Mouse (Mus musculus) heart, postnatal 0 days (tissue): ENCODE measurements at regions not wholly inside any gene's neighbourhood (a gene's known extent, or its start where the extent isn't known, plus 50 kb on each side); places are given as distances from the start of the nearest gene placed in this dataset.

Source experiments
- ATAC-seq: fragments of 200-750 bp; cut with Nextera tagmentation; 2 replicates; pipeline ENCODE4 v1.8.0; 2017; ENCODE audit warnings: low read depth, moderate number of reproducible peaks, moderate library complexity; ENCODE audit not compliant: insufficient read depth
- DNase-seq: peaks from one replicate; pipeline ENCODE4 v3.0.0-alpha.2; 2016; ENCODE audit warnings: low spot score
- H3K27ac ChIP-seq: fragments of 300-500 bp; sonication (generic); 2 replicates; pipeline ENCODE4 v1.5.1; 2014; ENCODE audit warnings: low read depth, mild to moderate bottlenecking
- H3K27me3 ChIP-seq: fragments of 300-500 bp; sonication (generic); 2 replicates; pipeline ENCODE4 v1.6.1; 2014; ENCODE audit warnings: low read length, mixed read lengths; ENCODE audit not compliant: control insufficient read depth, insufficient read depth
- H3K36me3 ChIP-seq: fragments of 300-500 bp; sonication (generic); replicated peaks from 2 replicates; pipeline ENCODE4 v1.6.1; 2014; ENCODE audit warnings: low read length, mixed read lengths; ENCODE audit not compliant: control insufficient read depth, insufficient read depth
- H3K4me1 ChIP-seq: fragments of 300-500 bp; sonication (generic); 2 replicates; pipeline ENCODE4 v1.6.1; 2014; ENCODE audit warnings: antibody characterized with exemption; ENCODE audit not compliant: control insufficient read depth, insufficient read depth
- H3K4me2 ChIP-seq: fragments of 300-500 bp; sonication (generic); 2 replicates; pipeline ENCODE4 v1.6.1; 2014; ENCODE audit warnings: low read depth, mild to moderate bottlenecking, low read length, moderate library complexity
- H3K4me3 ChIP-seq: fragments of 300-500 bp; sonication (generic); 2 replicates; pipeline ENCODE4 v1.5.1; 2014; ENCODE audit warnings: low read depth, low read length
- H3K9ac ChIP-seq: fragments of 300-500 bp; sonication (generic); replicated peaks from 2 replicates; pipeline ENCODE4 v1.6.1; 2014; ENCODE audit warnings: low read depth, low read length, mixed read lengths
- H3K9me3 ChIP-seq: fragments of 300-500 bp; sonication (generic); replicated peaks from 2 replicates; pipeline ENCODE4 v1.6.1; 2016; ENCODE audit warnings: low read length; ENCODE audit not compliant: control insufficient read depth
- CTCF ChIP-seq: IDR thresholded peaks from 2 replicates; pipeline ENCODE4 v1.5.1; 2016; ENCODE audit warnings: antibody characterized with exemption, control low read depth, low read depth
- EP300 ChIP-seq: IDR thresholded peaks from 2 replicates; pipeline ENCODE4 v1.6.1; 2016; ENCODE audit warnings: antibody characterized with exemption, low read depth
- WGBS: fragments of 180-500 bp; shearing (Covaris S2); extraction: QIAGEN DNeasy Blood & Tissue Kit; methylation state at CpG from one replicate; pipeline ENCODE4 v1.1.7; 2014; 5-methylcytosine and 5-hydroxymethylcytosine counted together

GRCm38 (mm10) chr9:40617676-40618062, 52.7 kb upstream of the Gm21915 start:
- H3K4me2 ChIP-seq: peak overlapping the region; percentile 63
- H3K36me3 ChIP-seq: no peaks in the 10 kb centered on the region
- ATAC-seq (no peak), DNase-seq (no peak)
- H3K27me3 ChIP-seq: peaks cover 10% of the 10 kb centered on the region
- H3K9ac ChIP-seq: no peak overlapping the region
- H3K4me1 ChIP-seq: peaks cover 6% of the 10 kb centered on the region; the same call in 1 of the 2 replicates
- H3K9me3 ChIP-seq: no peaks in the 10 kb centered on the region
- no peak for TF ChIP-seq CTCF
- WGBS: 40% methylated on average over 10 of the region's 10 CpGs
- 0 out of 2 replicates have a peak overlapping the region, but pooled peaks have one; percentile 8 for H3K4me3 ChIP-seq
- H3K27ac ChIP-seq: no peak overlapping the region

- no peaks in the 10 kb centered on the region for H3K36me3 ChIP-seq
- WGBS: 8% methylated on average over 20 of the region's 20 CpGs
- peak overlapping the region; percentile 8; the same call in 1 of the 2 replicates for H3K4me3 ChIP-seq
- H3K4me1 ChIP-seq: peaks cover 6% of the 10 kb centered on the region; the same call in 1 of the 2 replicates
- DNase-seq (no peak), ATAC-seq (no peak)
- peak overlapping the region; percentile 63 for H3K4me2 ChIP-seq
- no peak overlapping the region for H3K9ac ChIP-seq
- no peaks in the 10 kb centered on the region for H3K9me3 ChIP-seq
- no peak overlapping the region for H3K27ac ChIP-seq
- TF ChIP-seq CTCF (no peak), EP300 (no peak)
- peaks cover 10% of the 10 kb centered on the region for H3K27me3 ChIP-seq
Measured at GRCm38 (mm10) chr9:40617036-40617675, 53.3 kb upstream of the Gm21915 start.

GRCm38 (mm10) chr9:40616426-40617035, 53.9 kb upstream of the Gm21915 start:
- H3K9me3 ChIP-seq: 0 out of 2 replicates have a peak, but pooled peaks cover 4% of the 10 kb centered on the region
- H3K9ac ChIP-seq: no peak overlapping the region
- TF ChIP-seq EP300: no peak
- TF ChIP-seq CTCF: peak; percentile 74
- H3K4me2 ChIP-seq: peak overlapping the region; percentile 63
- H3K27ac ChIP-seq: no peak overlapping the region
- peaks cover 6% of the 10 kb centered on the region; the same call in 1 of the 2 replicates for H3K4me1 ChIP-seq
- H3K36me3 ChIP-seq: no peaks in the 10 kb centered on the region
- H3K27me3 ChIP-seq: peaks cover 10% of the 10 kb centered on the region
- 4% methylated on average over 11 of the region's 11 CpGs for WGBS
- H3K4me3 ChIP-seq: peak overlapping the region; percentile 30
- peak; percentile 75 for ATAC-seq
- DNase-seq: peak; percentile 80

- H3K4me1 ChIP-seq: peaks cover 6% of the 10 kb centered on the region; the same call in 1 of the 2 replicates
- no peak for TF ChIP-seq CTCF
- TF ChIP-seq EP300: no peak
- 33% methylated on average over 8 of the region's 8 CpGs for WGBS
- no peak overlapping the region for H3K27ac ChIP-seq
- no peak for DNase-seq
- ATAC-seq: no peak
- no peak overlapping the region for H3K4me3 ChIP-seq
- H3K9ac ChIP-seq: no peak overlapping the region
- peaks cover 10% of the 10 kb centered on the region for H3K27me3 ChIP-seq
- H3K4me2 ChIP-seq: no peak overlapping the region
- 0 out of 2 replicates have a peak, but pooled peaks cover 7% of the 10 kb centered on the region for H3K9me3 ChIP-seq
- H3K36me3 ChIP-seq: no peaks in the 10 kb centered on the region
Measured at GRCm38 (mm10) chr9:40615891-40616290, 54.5 kb upstream of the Gm21915 start.

- Histone ChIP-seq H3K9ac (no peak overlapping the region), H3K36me3 (no peaks in the 10 kb centered on the region), H3K9me3 (0 out of 2 replicates have a peak, but pooled peaks cover 7% of the 10 kb centered on the region), H3K4me3 (no peak overlapping the region), H3K4me2 (no peak overlapping the region), H3K27me3 (peaks cover 10% of the 10 kb centered on the region), H3K4me1 (peaks cover 6% of the 10 kb centered on the region; the same call in 1 of the 2 replicates), H3K27ac (no peak overlapping the region)
- DNase-seq (no peak), ATAC-seq (no peak)
- TF ChIP-seq CTCF (no peak), EP300 (no peak)
- WGBS: 41% methylated on average over 5 of the region's 5 CpGs
Measured at GRCm38 (mm10) chr9:40614071-40614470, 56.3 kb upstream of the Gm21915 start.
